Mouse (Mus musculus) right cerebral cortex, postnatal 14 days (tissue): ENCODE measurements around the gene Celf1.
"Not testable (repeated sequence)": the region's sequence is repeated elsewhere in the genome, so short reads cannot be mapped to it uniquely, and the experiment has no call there.

Source experiments
- DNase-seq: peaks from one replicate; pipeline ENCODE4 v3.0.0; 2022

Gene Celf1

DNA sequence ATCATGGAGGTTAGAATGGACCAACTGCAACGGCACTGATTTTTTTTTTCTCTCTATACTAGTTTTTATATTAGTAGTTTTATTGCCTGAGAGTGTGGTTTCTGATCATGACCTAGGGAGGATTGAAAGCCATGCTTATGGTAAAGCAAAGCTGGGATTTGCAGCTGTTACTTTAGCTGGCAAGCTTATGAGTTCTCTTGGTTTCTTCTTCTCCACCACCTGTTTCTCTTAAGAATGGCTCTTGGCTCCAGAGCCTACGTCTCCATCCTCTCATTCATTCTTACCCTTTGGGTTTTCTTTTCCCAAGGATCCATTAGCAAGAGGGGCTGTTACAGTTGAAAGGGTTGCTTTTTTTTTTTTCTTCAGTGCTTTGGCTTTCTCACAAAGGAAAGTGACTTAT is 1.6 kb downstream of the Celf1 start:
- DNase-seq: no peak

DNA sequence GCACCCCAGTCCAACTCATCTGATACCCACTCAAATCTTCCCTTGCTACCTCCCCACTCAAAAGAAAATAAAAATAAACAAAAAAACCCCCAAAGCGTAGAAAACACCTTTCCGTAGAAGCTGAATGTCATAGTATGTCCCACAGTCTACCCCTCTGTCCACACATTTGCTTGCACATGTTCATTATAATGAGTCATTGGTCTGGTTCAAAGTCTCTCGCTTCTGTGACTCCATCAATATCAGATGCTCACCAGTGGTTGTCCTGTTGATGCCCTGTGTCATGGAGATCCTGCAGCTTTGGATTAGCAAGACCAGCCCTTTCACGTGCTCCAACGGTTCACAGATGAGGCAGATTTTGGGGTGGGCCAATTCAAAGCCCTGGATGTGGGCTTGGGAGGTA is 10.0 kb downstream of the Celf1 start:
- no peak for DNase-seq

- no peak for DNase-seq
Measured at GRCm38 (mm10) chr2:90950582-90951194, 10.5 kb downstream of the Celf1 start.

DNA sequence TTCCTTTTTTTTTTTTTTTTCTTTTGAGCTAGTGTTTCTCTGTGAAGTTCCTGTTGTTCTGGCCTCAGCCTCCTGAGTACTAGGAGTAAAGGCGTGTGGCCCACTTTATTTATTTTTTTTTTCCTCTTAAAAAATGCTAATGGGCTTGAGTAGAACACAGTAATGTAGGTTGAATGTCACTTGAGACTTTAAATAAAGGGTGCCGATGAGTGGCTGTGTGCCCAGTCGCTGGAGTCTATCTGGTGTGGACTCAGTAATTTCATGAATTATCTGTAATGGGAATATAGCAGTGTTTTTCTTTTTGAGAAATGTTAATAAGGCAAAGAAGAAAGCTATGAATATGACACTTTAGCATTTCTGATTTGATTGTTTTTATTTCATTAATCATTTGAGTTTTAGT is 13.3 kb downstream of the Celf1 start:
- no peak for DNase-seq

DNA sequence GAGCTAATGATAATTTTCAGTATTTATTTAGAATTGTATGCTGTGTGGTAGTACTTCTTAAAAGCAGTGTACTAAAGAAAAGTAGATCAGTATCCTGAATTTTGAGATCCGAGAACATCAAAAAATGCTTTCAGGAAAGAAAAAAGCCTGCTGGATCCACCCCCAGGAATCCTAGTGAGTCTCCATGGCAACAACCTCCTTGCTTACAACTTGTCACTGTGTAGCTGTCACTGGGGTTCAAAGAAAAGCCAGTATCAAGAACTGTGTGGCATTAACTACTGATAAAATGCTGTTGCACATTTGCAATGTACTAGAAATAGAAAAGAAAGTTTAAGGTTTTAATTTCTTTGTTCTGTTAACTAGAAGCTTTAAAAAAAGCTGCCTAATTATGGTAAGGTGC is 15.9 kb downstream of the Celf1 start:
- DNase-seq: no peak

DNA sequence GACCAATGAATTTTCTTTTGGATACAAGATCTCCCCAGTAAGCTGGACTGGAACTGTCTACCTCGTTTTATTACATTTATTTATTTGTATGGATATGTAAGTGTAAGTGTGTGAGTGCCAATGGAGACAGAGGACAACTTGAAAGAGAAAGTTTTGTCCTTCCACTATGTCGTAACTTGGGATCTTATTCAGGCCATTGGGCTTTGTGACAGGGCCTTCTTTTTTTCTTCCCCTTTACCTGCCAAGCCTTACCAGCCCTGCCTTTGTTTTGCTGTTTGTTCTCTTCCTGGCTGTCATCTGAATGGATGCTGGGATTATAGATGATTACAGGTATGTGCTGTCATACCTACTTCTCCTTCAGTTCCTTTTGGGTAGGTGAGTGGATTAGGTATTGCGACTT is 18.7 kb downstream of the Celf1 start:
- DNase-seq: no peak

DNA sequence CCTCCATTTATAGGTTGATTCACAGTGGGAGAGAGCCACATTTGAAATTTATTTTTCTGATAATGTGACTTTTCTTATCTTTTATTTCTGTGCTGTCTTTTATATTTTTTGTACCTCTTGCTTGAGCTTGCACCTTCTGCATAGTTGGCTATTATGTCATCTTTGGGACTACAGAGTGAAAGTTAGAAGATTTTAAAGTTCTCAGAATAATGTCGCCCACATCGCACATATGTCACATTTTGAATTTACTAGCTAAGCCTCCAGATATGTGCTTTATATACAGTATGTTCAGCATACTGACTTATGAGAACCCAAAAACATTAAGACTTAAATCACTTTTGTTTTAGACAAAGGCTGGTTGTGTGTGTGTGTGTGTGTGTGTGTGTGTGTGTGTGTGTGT is 19.8 kb downstream of the Celf1 start:
- no peak for DNase-seq

DNA sequence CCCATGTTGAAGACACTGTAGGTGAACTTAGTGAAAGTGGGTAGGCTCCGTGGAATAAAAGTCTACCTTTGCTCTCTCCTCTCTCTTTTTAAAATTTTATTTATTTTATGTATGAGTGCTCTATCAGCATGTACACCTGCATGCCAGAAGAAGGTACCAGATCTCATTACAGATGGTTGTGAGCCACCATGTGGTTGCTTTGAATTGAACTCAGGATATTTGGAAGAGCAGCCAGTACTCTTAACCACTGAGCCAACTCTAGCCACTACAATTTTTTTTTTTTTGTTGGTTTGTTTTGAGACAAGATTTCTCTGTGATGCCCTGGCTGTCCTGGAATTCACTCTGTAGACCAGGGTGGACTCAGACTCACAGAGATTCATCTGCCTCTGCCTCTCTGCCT is 23.1 kb downstream of the Celf1 start:
- DNase-seq: no peak

- peak; percentile 52 for DNase-seq
Measured at GRCm38 (mm10) chr2:90964811-90965465, 24.8 kb downstream of the Celf1 start.

- DNase-seq: no peak
Measured at GRCm38 (mm10) chr2:90965466-90966080, 25.4 kb downstream of the Celf1 start.

- DNase-seq: no peak
Measured at GRCm38 (mm10) chr2:90970606-90971005, 30.4 kb downstream of the Celf1 start.

DNA sequence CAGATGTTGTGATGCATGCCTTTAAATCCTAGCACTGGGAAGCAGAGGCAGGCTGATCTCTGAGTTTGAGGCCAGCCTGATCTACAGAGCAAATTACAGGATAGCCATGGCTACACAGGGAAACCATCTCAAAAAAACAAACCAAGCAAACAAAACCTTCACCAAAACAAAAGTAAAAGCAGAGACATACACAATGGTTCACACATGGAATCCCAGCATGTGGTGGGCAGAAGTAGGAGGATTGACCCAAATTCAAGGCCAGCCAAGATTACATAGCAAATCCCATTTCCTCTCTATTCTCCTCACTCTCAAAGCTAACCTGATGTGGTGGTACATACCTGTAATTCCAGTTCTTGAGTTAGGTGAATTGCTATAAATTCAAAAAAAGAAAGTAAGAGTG is 33.9 kb downstream of the Celf1 start:
- no peak for DNase-seq

- DNase-seq: no peak
Measured at GRCm38 (mm10) chr2:90975181-90975835, 35.1 kb downstream of the Celf1 start.

DNA sequence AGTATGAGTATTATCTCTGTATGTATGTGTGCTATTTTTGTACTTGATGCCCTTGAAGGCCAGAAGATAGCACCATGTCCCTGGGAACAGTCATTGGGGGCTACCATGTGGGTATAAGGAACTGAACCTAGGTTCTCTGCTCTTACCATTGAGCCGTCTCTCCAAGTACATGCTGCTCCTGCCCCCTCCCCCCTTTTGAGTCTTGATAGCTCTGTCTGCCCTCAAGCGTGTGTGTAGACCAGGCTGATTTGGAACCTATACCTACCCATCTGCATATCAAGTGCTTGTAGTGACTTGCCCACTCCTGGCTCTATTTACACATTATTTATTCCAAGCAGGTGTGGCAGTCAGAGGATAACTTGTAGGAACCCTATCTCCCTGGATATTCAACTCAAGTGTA is 36.4 kb downstream of the Celf1 start:
- no peak for DNase-seq

DNA sequence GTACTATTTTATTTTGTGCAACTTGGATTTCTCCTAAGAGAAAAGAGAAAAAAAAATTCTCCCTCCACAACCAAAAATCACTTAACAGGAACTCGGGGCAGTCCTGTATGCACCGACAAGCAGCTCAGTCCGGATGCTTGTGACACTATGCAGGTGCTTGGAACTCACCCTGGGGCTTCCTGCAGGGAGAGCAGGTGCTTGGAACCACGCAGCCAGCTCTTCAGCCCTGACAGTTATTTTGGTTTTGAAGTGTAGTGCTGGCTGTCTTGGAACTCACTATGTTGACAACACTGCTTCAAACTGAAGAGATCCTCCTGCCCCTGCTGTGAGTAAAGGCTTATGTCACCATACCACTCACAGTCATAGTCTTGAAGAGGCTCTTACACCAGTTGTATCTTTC is 37.1 kb downstream of the Celf1 start:
- DNase-seq: no peak

- no peak for DNase-seq
Measured at GRCm38 (mm10) chr2:90986055-90986454, 45.9 kb downstream of the Celf1 start.

DNA sequence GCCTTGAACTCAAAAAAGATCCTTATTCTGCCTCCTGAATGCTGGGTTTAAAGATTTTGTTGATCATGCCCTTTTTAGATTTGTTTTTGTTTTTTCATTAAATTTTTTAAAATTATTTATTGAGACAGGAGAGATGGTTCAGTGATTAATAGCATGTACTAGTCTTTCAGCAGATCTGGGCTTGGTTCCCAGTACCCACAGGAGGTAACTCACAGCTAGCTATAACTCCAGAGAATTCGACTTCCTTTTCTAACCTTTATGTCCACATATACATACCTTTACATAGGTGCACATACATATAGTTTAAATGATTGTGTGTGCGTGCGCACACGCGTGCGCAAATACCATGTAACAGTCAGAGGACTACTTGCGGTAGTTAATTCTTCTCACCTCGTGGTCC is 68.4 kb downstream of the Celf1 start:
- DNase-seq: no peak

DNA sequence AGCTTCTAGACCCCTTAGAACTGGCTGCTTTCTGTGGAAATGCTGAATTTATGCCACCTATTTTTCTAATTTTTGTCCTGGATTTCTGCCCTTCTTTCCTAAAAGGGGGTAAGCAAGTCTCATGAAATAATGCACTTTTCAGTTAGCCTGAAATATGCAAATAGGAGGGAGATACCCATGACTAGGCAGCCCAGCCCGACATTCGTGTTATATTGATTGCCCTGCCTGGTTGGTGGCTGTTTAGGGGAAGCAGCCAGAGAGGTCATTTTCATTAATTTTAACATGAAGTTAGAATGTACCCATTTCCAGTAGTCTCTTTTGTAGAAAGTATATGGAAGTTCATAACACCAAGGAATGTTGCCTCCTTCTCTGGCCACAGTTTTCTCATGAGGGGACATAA is 73.7 kb downstream of the Celf1 start:
- DNase-seq: no peak

GRCm38 (mm10) chr2:91015386-91015785 is 75.2 kb downstream of the Celf1 start:
- DNase-seq: no peak

GRCm38 (mm10) chr2:91018061-91018788 is 78.0 kb downstream of the Celf1 start:
- DNase-seq: peak; percentile 42

DNA sequence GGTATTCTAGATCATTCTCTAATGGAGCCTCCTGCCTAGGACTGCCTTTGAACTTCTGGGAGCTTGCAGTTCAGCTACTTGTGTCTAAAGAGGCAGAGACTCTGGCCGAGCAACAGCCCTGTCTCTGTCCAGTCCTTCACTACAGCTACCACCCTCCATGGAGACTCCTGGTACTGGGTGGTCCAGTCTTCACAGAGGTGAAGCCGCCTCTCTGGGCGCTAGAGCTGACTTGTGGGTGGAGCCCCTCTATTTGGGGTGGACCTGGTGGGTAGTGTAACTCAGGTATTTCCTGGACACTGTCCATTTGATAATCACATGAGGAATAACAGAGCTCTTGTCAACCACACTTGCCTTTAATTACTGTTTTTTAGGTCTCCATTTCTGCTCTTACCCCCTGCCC is 79.7 kb downstream of the Celf1 start:
- no peak for DNase-seq

DNA sequence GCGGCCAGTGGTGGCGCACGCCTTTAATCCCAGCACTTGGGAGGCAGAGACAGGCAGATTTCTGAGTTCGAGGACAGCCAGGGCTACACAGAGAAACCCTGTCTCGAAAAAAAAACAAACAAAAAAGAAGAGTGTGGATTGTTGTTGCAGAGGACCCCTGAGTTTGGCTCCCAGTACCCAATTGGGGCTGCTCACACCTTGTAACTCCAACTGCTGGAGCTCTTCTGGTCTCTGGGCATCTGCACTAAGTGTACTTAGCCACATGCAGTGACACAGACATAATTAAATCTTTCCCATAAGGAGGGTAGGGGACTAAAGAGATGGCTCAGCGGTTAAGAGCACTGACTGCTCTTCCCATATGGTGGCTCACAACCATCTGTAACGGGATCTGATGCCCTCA is 82.1 kb downstream of the Celf1 start:
- DNase-seq: not testable (repeated sequence)

- no peak for DNase-seq
Measured at GRCm38 (mm10) chr2:91023131-91023530, 82.9 kb downstream of the Celf1 start.
